Mouse (Mus musculus) ES-E14 (cell line): ENCODE measurements around the gene Tmem39a. TPM values are rescaled to one million over a fixed set of nuclear protein-coding genes. Genes with fewer than 3 reads are reported as not detected.

Source experiments
- DNase-seq: peaks from one replicate; pipeline ENCODE4 v3.0.0-alpha.2; 2013; ENCODE audit warnings: low read depth, low spot score
- H3K27ac ChIP-seq: 2 replicates; pipeline ENCODE4 v1.5.1; 2012; ENCODE audit warnings: low read depth, mild to moderate bottlenecking, low read length, moderate library complexity, mixed read lengths; ENCODE audit not compliant: poor library complexity, insufficient read depth, severe bottlenecking
- H3K36me3 ChIP-seq: 2 replicates; pipeline ENCODE4 v1.6.1; 2012; ENCODE audit warnings: mild to moderate bottlenecking, low read length, moderate library complexity, mixed read lengths; ENCODE audit not compliant: control insufficient read depth, poor library complexity, insufficient read depth, severe bottlenecking
- H3K4me1 ChIP-seq, 2 experiments: fragments of 150-350 bp in 1 of 2; sonication (generic) in 1 of 2; 2 replicates each; pipeline ENCODE4 v1.6.1; 2012; ENCODE audit warnings: low read length in 2 of 2, mild to moderate bottlenecking in 1 of 2, mixed read lengths in 1 of 2; ENCODE audit not compliant: control insufficient read depth in 2 of 2, insufficient read depth in 2 of 2, poor library complexity in 1 of 2
- H3K4me3 ChIP-seq, 2 experiments: fragments of 150-350 bp in 1 of 2; sonication (generic) in 1 of 2; 2 replicates each; pipeline ENCODE4 v1.5.1; 2012; ENCODE audit warnings: low read length in 2 of 2, low read depth in 1 of 2, mild to moderate bottlenecking in 1 of 2, mixed read lengths in 1 of 2; ENCODE audit not compliant: insufficient read depth in 1 of 2, poor library complexity in 1 of 2, severe bottlenecking in 1 of 2
- H3K9ac ChIP-seq: 2 replicates; pipeline ENCODE4 v1.6.1; 2012; ENCODE audit warnings: low read depth, mild to moderate bottlenecking, low read length, mixed read lengths; ENCODE audit not compliant: poor library complexity, insufficient read depth, severe bottlenecking
- H3K9me3 ChIP-seq: fragments of 150-350 bp; sonication (generic); 2 replicates; pipeline ENCODE4 v1.6.1; 2012; ENCODE audit warnings: low read depth, mild to moderate bottlenecking, low read length; ENCODE audit not compliant: control insufficient read depth, insufficient read depth
- CHD2 ChIP-seq: IDR thresholded peaks from 2 replicates; pipeline ENCODE4 v1.6.1; 2014; ENCODE audit warnings: mild to moderate bottlenecking, low read depth, low read length, inconsistent platforms
- HCFC1 ChIP-seq: IDR thresholded peaks from 2 replicates; pipeline ENCODE4 v1.6.1; 2012; ENCODE audit warnings: low read length, inconsistent platforms, borderline replicate concordance; ENCODE audit not compliant: insufficient read depth
- MAFK ChIP-seq: IDR thresholded peaks from 2 replicates; pipeline ENCODE4 v1.6.1; 2014; ENCODE audit warnings: mild to moderate bottlenecking, low read depth, low read length, inconsistent platforms; ENCODE audit not compliant: insufficient read depth
- ZC3H11A ChIP-seq: IDR thresholded peaks from 2 replicates; pipeline ENCODE4 v1.6.1; 2012; ENCODE audit warnings: low read depth, mild to moderate bottlenecking, inconsistent platforms, low read length, borderline replicate concordance
- ZNF384 ChIP-seq: IDR thresholded peaks from 2 replicates; pipeline ENCODE4 v1.6.1; 2012; ENCODE audit warnings: low read depth, low read length, inconsistent platforms
- in situ Hi-C, 2 experiments: fragments of 600-800 bp; cut with MboI; formaldehyde crosslinking; loops; one replicate each; pipeline ENCODE4 v1.15.1; 2025; ENCODE audit warnings: low sequenced_read_pairs in 2 of 2, inconsistent platforms in 1 of 2; ENCODE audit not compliant: unreplicated experiment in 2 of 2
- total RNA-seq: library from RNA; depleted of rRNA; stranded (reverse); fragments of 300-350 nt; gene quantifications from 2 replicates; pipeline ENCODE4 v1.2.3, GENCODE M21; 2012; rRNA removed

Tmem39a gene
- total RNA-seq, result 124 and 141 TPM in 2 replicates

- no peaks in the 10 kb centered on the region for H3K9me3 ChIP-seq
- TF ChIP-seq ZC3H11A (no peak), CHD2 (no peak), MAFK (no peak), HCFC1 (no peak), ZNF384 (no peak)
- peak within 1 kb of the TSS; percentile 18 to 35 for H3K4me3 ChIP-seq
- H3K27ac ChIP-seq, result peak within 1 kb of the TSS; percentile 78; the same call in 1 of the 2 replicates
- DNase-seq, result no peak
- in situ Hi-C loops, result no loop called here
- peak within 1 kb of the TSS; percentile 28; the same call in 1 of the 2 replicates for H3K9ac ChIP-seq
- peaks cover 0 to 6% of the 10 kb centered on the region in 2 experiments; a peak in 2 of 4 replicates for H3K4me1 ChIP-seq
- H3K36me3 ChIP-seq, result no peaks in the 10 kb centered on the region
Measured at GRCm38 (mm10) chr16:38558221-38558748, at the start of gene Tmem39a. Gene Tmem39a (plus strand): TSS chr16:38558698.

GRCm38 (mm10) chr16:38510846-38511245 is 47.7 kb upstream of the Tmem39a start:
- Histone ChIP-seq H3K36me3 (peaks cover 14% of the 10 kb centered on the region), H3K27ac (no peak overlapping the region), H3K4me3 (no peak overlapping the region), H3K4me1 (no peaks in the 10 kb centered on the region), H3K9me3 (no peaks in the 10 kb centered on the region), H3K9ac (no peak overlapping the region)
- DNase-seq, result no peak
- in situ Hi-C loops, result no loop called here
- TF ChIP-seq HCFC1 (no peak), MAFK (no peak), ZNF384 (no peak), ZC3H11A (no peak), CHD2 (no peak)

- H3K4me3 ChIP-seq, result no peak overlapping the region
- in situ Hi-C loops, result no loop called here
- H3K27ac ChIP-seq, result no peak overlapping the region
- H3K9ac ChIP-seq, result no peak overlapping the region
- H3K4me1 ChIP-seq, result no peaks in the 10 kb centered on the region
- H3K9me3 ChIP-seq, result no peaks in the 10 kb centered on the region
- no peak for TF ChIP-seq MAFK
- TF ChIP-seq HCFC1, result no peak
- no peak for TF ChIP-seq ZC3H11A
- no peak for TF ChIP-seq ZNF384
- TF ChIP-seq CHD2, result no peak
- no peak for DNase-seq
- peaks cover 7% of the 10 kb centered on the region for H3K36me3 ChIP-seq
Measured at GRCm38 (mm10) chr16:38519140-38519539, 39.4 kb upstream of the Tmem39a start.

- Histone ChIP-seq H3K36me3 (peaks cover 11% of the 10 kb centered on the region), H3K4me3 (peak overlapping the region; percentile 84 to 91), H3K9ac (peak overlapping the region; percentile 49; the same call in 1 of the 2 replicates), H3K27ac (no peak overlapping the region), H3K4me1 (no peaks in the 10 kb centered on the region), H3K9me3 (no peaks in the 10 kb centered on the region)
- in situ Hi-C loops, result no loop called here
- no peak for DNase-seq
- peak; percentile 63 for TF ChIP-seq ZNF384
- no peak for TF ChIP-seq HCFC1
Measured at GRCm38 (mm10) chr16:38521211-38521987, 37.1 kb upstream of the Tmem39a start.
